Mouse (Mus musculus) hindbrain, embryonic 16.5 days (tissue): ENCODE data around the gene Cdk17. TPM values are rescaled to one million over a fixed set of nuclear protein-coding genes. Genes with fewer than 3 reads are reported as not detected.

Source experiments
- ATAC-seq: fragments of 200-750 bp; cut with Nextera tagmentation; 2 replicates; pipeline ENCODE4 v1.8.0; 2017; ENCODE audit warnings: moderate TSS enrichment, moderate library complexity
- H3K27ac ChIP-seq: fragments of 300-500 bp; sonication (generic); 2 replicates; pipeline ENCODE4 v1.5.1; 2014; ENCODE audit warnings: low read depth, mild to moderate bottlenecking, control low read depth, low read length, moderate library complexity
- H3K27me3 ChIP-seq: fragments of 300-500 bp; sonication (generic); replicated peaks from 2 replicates; pipeline ENCODE4 v1.6.1; 2014; ENCODE audit warnings: low read length; ENCODE audit not compliant: control insufficient read depth, insufficient read depth
- H3K36me3 ChIP-seq: fragments of 300-500 bp; sonication (generic); 2 replicates; pipeline ENCODE4 v1.6.1; 2014; ENCODE audit warnings: mild to moderate bottlenecking, low read length, moderate library complexity, mixed read lengths; ENCODE audit not compliant: control insufficient read depth, insufficient read depth
- H3K4me1 ChIP-seq: fragments of 300-500 bp; sonication (generic); 2 replicates; pipeline ENCODE4 v1.6.1; 2014; ENCODE audit warnings: low read depth, low read length; ENCODE audit not compliant: control insufficient read depth, insufficient read depth
- H3K4me2 ChIP-seq: fragments of 300-500 bp; sonication (generic); 2 replicates; pipeline ENCODE4 v1.6.1; 2014; ENCODE audit warnings: mild to moderate bottlenecking, low read length, control low read depth, moderate library complexity
- H3K4me3 ChIP-seq: fragments of 300-500 bp; sonication (generic); 2 replicates; pipeline ENCODE4 v1.5.1; 2014; ENCODE audit warnings: mild to moderate bottlenecking, low read length, control low read depth, moderate library complexity
- H3K9ac ChIP-seq: fragments of 300-500 bp; sonication (generic); 2 replicates; pipeline ENCODE4 v1.6.1; 2014; ENCODE audit warnings: low read depth, mild to moderate bottlenecking, control low read depth, low read length, moderate library complexity
- H3K9me3 ChIP-seq: fragments of 300-500 bp; sonication (generic); 2 replicates; pipeline ENCODE4 v1.6.1; 2014; ENCODE audit warnings: mild to moderate bottlenecking, low read length, moderate library complexity; ENCODE audit not compliant: control insufficient read depth
- WGBS: fragments of 180-500 bp; shearing (Covaris S2); extraction: QIAGEN DNeasy Blood & Tissue Kit; methylation state at CpG from one replicate; pipeline ENCODE4 v1.1.7; 2014; 5-methylcytosine and 5-hydroxymethylcytosine counted together
- polyA plus RNA-seq: library from polyadenylated mRNA; unstranded; fragments of >200 nt; fragmentation: Nextera tagmentation; extraction: Ambion mirVana; gene quantifications from 2 replicates; pipeline ENCODE4 v1.2.1, GENCODE M21; 2015

The Cdk17 gene
- polyA plus RNA-seq, 1 experiment from 2014 or later: 31.6 TPM

DNA sequence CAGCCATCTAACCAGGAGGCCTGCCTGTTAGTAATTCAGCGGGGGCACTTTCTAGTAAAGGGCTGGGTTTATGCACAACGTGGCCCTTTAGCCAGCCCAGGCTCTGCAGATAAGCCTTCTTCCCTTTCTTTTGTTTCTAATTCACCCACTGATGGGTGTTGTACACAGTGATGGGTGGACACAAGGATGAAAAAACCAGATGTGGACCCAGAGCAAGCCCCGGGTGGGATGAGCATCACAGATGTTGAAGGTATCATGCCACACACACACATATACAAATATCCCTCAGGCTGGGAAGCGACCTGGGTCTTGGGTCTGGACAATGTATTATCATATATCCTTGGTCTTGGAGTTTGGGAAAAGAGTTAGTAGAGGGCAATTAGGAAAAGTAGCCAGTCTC is 142.6 kb downstream of the Cdk17 start:
- no peak overlapping the region for H3K9ac ChIP-seq
- WGBS: 77% methylated on average over 4 of the region's 4 CpGs
- H3K27me3 ChIP-seq: no peaks in the 10 kb centered on the region
- H3K4me2 ChIP-seq: no peak overlapping the region
- H3K27ac ChIP-seq: no peak overlapping the region
- no peak overlapping the region for H3K4me3 ChIP-seq
- no peaks in the 10 kb centered on the region for H3K4me1 ChIP-seq
- no peaks in the 10 kb centered on the region for H3K36me3 ChIP-seq
- no peak for ATAC-seq
- no peaks in the 10 kb centered on the region for H3K9me3 ChIP-seq

DNA sequence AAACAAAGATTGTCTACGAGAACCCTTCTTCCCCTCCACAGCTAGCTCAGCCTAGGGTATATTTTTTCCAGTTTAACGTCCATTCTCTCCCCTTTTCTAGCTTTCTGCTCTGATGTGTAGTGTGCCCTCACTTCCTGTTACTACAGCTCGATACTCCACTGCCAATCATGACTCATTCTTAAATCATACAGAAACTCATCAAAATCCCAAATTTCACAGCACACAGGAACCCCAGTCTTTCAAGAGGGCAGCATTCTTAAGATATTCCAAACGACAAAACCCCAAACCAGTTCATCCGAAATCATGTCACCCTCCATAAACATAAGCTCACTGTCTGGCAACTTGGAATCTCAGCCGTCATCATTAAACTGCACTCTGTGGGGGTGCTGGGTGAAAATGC is 145.3 kb downstream of the Cdk17 start:
- H3K27me3 ChIP-seq: no peaks in the 10 kb centered on the region
- no peak overlapping the region for H3K4me3 ChIP-seq
- H3K36me3 ChIP-seq: no peaks in the 10 kb centered on the region
- 69% methylated on average over 6 of the region's 6 CpGs for WGBS
- no peak overlapping the region for H3K27ac ChIP-seq
- H3K4me1 ChIP-seq: peaks cover 8% of the 10 kb centered on the region; the same call in 1 of the 2 replicates
- ATAC-seq: no peak
- H3K9ac ChIP-seq: no peak overlapping the region
- H3K4me2 ChIP-seq: no peak overlapping the region
- H3K9me3 ChIP-seq: no peaks in the 10 kb centered on the region

DNA sequence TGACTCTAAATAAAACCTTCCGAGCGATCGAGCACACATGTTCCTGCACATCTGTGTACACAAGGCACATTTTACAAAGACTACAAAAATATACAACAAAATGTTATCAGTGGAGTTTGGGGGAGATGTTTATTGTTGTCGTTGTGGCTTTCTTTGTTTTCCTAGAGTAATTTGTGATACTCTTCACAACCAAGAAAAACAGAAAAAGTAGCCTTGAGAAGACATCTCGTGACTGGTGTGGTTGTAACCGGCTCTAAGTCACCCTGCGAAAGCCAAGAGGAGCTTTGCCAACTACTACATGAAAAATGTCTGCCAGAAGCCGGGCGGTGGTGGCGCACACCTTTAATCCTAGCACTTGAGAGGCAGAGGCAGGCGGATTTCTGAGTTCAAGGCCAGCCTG is 145.7 kb downstream of the Cdk17 start:
- Histone ChIP-seq H3K4me1 (peaks cover 12% of the 10 kb centered on the region), H3K4me3 (no peak overlapping the region), H3K36me3 (no peaks in the 10 kb centered on the region), H3K27ac (no peak overlapping the region), H3K27me3 (no peaks in the 10 kb centered on the region; the same call in 1 of the 2 replicates), H3K9me3 (no peaks in the 10 kb centered on the region), H3K9ac (no peak overlapping the region), H3K4me2 (no peak overlapping the region)
- no peak for ATAC-seq
- 86% methylated on average over 11 of the region's 11 CpGs for WGBS

DNA sequence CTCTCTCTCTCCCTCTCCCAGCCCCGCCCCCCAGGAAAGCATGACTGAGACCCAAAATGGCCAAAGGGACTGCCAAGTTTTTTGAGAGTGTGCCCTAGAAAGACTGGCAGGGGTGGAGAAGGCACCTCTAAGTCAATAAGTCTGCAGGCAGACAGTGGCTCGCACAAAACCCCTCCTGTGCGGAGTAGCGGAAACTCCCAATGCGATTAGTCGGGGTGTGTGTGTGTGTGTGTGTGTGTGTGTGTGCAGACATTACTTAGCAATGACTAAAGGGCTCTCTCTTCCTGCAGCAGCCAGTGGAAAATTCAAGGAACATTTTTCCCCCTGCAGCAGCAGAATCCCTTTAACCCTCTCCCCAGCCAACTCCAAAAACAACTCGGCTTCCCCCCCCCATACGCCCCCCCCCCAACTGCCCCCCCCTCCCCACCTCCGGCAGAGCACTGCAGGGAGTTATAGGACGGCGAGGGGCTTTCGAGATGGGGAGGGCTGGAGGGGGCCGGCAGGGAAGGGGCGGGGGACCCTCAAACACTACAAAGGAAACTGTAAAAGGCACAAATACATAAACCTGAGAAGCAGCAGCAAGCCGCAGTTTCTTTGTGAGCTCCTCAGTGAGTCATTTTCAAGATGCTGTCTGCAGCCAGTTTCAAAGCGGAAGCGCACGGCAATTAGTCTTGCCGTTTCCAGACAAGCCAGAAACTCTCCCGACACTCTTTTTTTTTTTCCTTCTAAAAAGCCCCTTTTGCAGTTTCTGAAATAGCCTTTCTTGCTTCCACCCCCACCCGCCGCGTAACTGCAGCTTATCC is 148.7 kb downstream of the Cdk17 start:
- peak; percentile 71 for ATAC-seq
- H3K36me3 ChIP-seq: no peaks in the 10 kb centered on the region
- peaks cover 12% of the 10 kb centered on the region for H3K4me1 ChIP-seq
- H3K27ac ChIP-seq: peak overlapping the region; percentile 74
- peak overlapping the region; percentile 79 for H3K9ac ChIP-seq
- peak overlapping the region; percentile 100 for H3K4me2 ChIP-seq
- under 1% methylated on average over 22 of the region's 23 CpGs for WGBS
- H3K9me3 ChIP-seq: no peaks in the 10 kb centered on the region
- H3K27me3 ChIP-seq: no peaks in the 10 kb centered on the region; the same call in 1 of the 2 replicates
- peak overlapping the region; percentile 67 for H3K4me3 ChIP-seq

DNA sequence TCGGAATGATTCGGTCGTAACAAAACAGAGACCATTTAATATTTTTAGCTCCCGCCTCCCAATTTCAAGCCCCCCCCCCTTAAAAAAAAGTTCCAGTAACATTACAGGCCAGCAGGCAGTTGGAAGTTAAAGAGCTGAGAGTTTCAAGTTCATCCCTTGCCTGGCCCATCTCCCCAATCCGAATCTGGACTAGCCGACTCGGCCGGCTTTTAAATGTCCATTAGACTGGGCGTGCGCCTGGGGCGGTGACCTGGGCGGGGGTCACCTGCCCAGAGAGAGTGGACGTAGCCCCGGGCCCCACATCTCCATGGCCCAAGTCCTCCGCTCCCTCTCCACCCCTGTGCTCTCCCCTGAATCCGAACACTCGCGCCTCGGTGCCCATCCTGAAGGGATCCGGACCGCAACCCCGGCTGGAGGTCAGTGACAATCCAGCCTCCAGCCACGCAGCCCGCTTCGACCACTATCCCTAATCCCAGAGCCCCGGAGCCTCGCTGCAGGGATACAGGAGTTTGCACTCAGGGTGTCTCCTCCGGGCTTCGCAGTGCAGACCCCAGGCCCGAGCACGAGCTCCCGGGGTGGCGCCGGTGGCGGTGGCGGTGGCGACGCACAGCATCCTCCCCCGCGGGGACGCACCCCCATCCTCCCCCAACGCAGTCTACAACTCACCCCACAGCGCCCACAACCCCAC is 149.4 kb downstream of the Cdk17 start:
- peak overlapping the region; percentile 67 for H3K4me3 ChIP-seq
- peak overlapping the region; percentile 100 for H3K4me2 ChIP-seq
- peak overlapping the region; percentile 74 for H3K27ac ChIP-seq
- 0 out of 2 replicates have a peak, but pooled peaks have one; percentile 18 for ATAC-seq
- H3K27me3 ChIP-seq: no peaks in the 10 kb centered on the region; the same call in 1 of the 2 replicates
- WGBS: under 1% methylated on average over 43 of the region's 43 CpGs
- H3K36me3 ChIP-seq: no peaks in the 10 kb centered on the region
- H3K4me1 ChIP-seq: peaks cover 12% of the 10 kb centered on the region
- peak overlapping the region; percentile 79 for H3K9ac ChIP-seq
- no peaks in the 10 kb centered on the region for H3K9me3 ChIP-seq

DNA sequence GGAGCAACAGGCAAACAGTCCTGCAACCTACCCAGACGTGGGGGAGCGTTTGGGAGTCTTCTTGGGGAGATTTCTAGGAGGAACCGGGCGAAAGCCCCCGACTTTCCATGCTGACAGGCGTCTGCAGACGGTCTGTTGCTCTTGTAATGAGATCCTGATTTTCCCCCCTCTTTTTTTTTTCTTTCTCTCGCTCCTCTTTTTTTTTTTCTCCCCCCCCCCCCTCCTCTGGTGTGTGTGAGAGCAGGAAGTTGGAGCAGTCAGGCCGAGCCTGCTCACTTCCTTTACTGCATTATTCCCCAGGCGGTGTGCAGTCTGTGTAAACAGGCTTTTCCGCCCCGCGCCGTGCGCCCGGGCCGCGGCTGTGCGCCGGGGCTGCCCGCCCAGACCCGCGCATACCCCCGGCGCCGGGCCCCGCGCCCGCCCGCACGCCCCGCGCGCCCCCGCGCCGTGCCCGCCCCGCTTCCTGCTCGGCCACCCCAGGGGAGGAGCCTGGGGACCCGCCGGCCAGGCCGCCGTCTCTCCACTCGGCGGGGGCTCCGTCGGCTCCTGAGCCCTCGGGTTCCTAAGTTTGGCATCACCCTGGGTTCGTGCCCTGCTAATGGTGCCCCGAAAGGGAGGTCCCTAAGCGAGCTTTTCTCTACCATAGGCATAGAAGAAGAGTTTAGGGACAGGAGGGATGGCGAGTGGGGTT is 150.2 kb downstream of the Cdk17 start, which contains the start of gene Elk3:
Elk3 (minus strand) TSS at position 415 of the 691 bp plus-strand sequence.
- peak within 1 kb of the TSS; percentile 79 for H3K9ac ChIP-seq

DNA sequence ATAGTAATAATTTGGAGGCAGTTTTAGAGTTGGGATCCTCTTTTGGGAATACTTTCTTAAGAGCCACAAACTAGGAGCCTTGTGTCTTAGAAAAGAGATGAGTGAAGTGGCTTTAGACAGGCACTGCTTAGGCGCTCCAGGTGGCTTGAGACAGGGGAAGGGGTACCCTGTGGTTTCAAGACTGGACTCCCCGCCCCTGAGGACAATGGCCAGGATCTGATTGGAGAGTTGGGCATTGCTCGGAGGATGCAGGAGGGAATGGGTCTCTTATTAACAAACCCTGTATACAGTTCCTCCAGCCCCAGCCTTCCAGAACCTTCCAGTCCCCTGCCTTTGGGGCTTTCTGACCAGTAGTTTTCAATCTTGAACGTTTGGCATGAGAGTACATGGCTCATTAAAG is 150.9 kb downstream of the Cdk17 start:
- 6% methylated on average over 4 of the region's 4 CpGs for WGBS
- peaks cover 12% of the 10 kb centered on the region for H3K4me1 ChIP-seq
- no peak overlapping the region; the same call in 1 of the 2 replicates for H3K4me3 ChIP-seq
- H3K27ac ChIP-seq: no peak overlapping the region
- H3K27me3 ChIP-seq: no peaks in the 10 kb centered on the region; the same call in 1 of the 2 replicates
- no peaks in the 10 kb centered on the region for H3K36me3 ChIP-seq
- H3K9me3 ChIP-seq: no peaks in the 10 kb centered on the region
- ATAC-seq: no peak
- H3K9ac ChIP-seq: no peak overlapping the region; the same call in 1 of the 2 replicates
- H3K4me2 ChIP-seq: peak overlapping the region; percentile 100

More for the DNA sequence above, 150.2 kb downstream of the Cdk17 start, which contains the start of gene Elk3:
- no peaks in the 10 kb centered on the region for H3K9me3 ChIP-seq
- H3K27ac ChIP-seq: peak within 1 kb of the TSS; percentile 74
- peak within 1 kb of the TSS; percentile 100 for H3K4me2 ChIP-seq
- H3K4me1 ChIP-seq: peaks cover 12% of the 10 kb centered on the region
- H3K4me3 ChIP-seq: peak within 1 kb of the TSS; percentile 67
- ATAC-seq: peak; percentile 82
- no peaks in the 10 kb centered on the region for H3K36me3 ChIP-seq
- WGBS: under 1% methylated on average over 42 of the region's 53 CpGs
- H3K27me3 ChIP-seq: no peaks in the 10 kb centered on the region; the same call in 1 of the 2 replicates
